11 mouse cellular contexts compared by ENCODE assay signal in the genomic region with DNA sequence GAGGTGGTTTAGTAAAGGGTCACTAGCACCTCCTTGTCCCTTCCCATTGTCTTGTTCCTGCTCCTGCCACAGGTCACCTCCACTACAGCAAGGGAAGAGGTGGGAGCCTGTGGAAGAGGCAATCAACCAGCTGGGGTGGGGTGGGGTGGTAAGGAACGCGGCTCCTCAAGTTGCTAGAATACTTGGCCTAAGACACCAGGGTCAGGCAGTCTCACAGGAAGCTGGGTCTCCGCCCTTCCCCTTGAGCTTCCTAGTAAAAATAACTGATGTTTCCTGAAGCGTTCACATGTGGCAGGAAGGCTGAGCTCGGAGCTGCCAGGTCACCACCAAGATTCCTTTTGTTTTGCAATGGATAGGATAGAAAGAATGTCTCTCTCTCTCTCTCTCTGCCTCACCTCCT. TPM values are rescaled to one million over a fixed set of nuclear protein-coding genes. Genes with fewer than 3 reads are reported as not detected.
DNase-seq lines count a peak whose midpoint lies in the region; ATAC-seq and TF ChIP-seq lines count a peak whose summit lies in the region.
"Had no signal": no experiment of that assay in that cellular context is flagged by ENCODE, and none has a peak within 500 bp of the region (broad histone marks: within the 10 kb centered on the region; RNA-seq: fewer than 3 reads in every experiment).

No protein-coding gene starts in this region.

- TF ChIP-seq EP300 in stomach, postnatal 0 days (optimal IDR thresholded peaks at IDR 0.05) = no peak

- DNase-seq in intestine, embryonic 14.5 days (ENCODE audit: low spot score) = no peak
- DNase-seq in kidney, postnatal 10 days = peak; percentile 73
- DNase-seq in stomach, postnatal 0 days (ENCODE audit: low spot score) = no peak
- DNase-seq in testis, postnatal 10 days (ENCODE audit: low spot score) = no peak
- no peak for DNase-seq in layer of hippocampus, adult 8-10 months (ENCODE audit: low spot score in 2 of 2)
- no peak for DNase-seq in left cerebral cortex, postnatal 4 days
- DNase-seq: layer of hippocampus, postnatal 36 days; thymus, adult 2 months had no signal

- no peak overlapping the region for H3K4me2 ChIP-seq in intestine, embryonic 14.5 days (ENCODE audit: low read length)
- no peak overlapping the region for H3K4me2 ChIP-seq in intestine, embryonic 15.5 days (replicated peaks)
- H3K4me2 ChIP-seq in heart, embryonic 12.5 days = no peak overlapping the region
- no peak overlapping the region for H3K4me2 ChIP-seq in stomach, postnatal 0 days (replicated peaks; ENCODE audit: low read depth)

- no peak overlapping the region for H3K4me3 ChIP-seq in intestine, embryonic 14.5 days (ENCODE audit: low read depth, low read length)
- H3K4me3 ChIP-seq in intestine, embryonic 15.5 days (replicated peaks) = no peak overlapping the region
- H3K4me3 ChIP-seq in heart, embryonic 12.5 days = no peak overlapping the region
- no peak overlapping the region for H3K4me3 ChIP-seq in stomach, postnatal 0 days (ENCODE audit: low read depth, low read length)
- H3K4me3 ChIP-seq: megakaryocyte, embryonic 14.5 days had no signal

- no peaks in the 10 kb centered on the region; the same call in 1 of the 2 replicates for H3K4me1 ChIP-seq in intestine, embryonic 14.5 days (replicated peaks; ENCODE audit: control insufficient read depth, insufficient read depth, low read length)
- H3K4me1 ChIP-seq in intestine, embryonic 15.5 days (replicated peaks) = no peaks in the 10 kb centered on the region
- H3K4me1 ChIP-seq in heart, embryonic 12.5 days (replicated peaks) = peaks cover 17% of the 10 kb centered on the region
- no peaks in the 10 kb centered on the region for H3K4me1 ChIP-seq in stomach, postnatal 0 days (replicated peaks; ENCODE audit: control insufficient read depth, insufficient read depth)

- no peak for TF ChIP-seq CTCF in stomach, postnatal 0 days (IDR thresholded peaks at IDR 0.05; ENCODE audit: low read depth)

- no peak for ATAC-seq in intestine, embryonic 14.5 days (replicated peaks; ENCODE audit: low FRiP score, low TSS enrichment, low read depth)
- no peak for ATAC-seq in intestine, embryonic 15.5 days
- ATAC-seq in heart, embryonic 12.5 days (ENCODE audit: insufficient number of reproducible peaks, low FRiP score) = peak; percentile 63; the same call in 1 of the 2 replicates
- ATAC-seq in stomach, postnatal 0 days (ENCODE audit: low FRiP score, low TSS enrichment) = no peak

- 44% methylated on average over 5 of the region's 5 CpGs for WGBS in intestine, embryonic 14.5 days
- 53% methylated on average over 5 of the region's 5 CpGs for WGBS in intestine, embryonic 15.5 days
- WGBS in heart, embryonic 12.5 days = 30% methylated on average over 5 of the region's 5 CpGs
- 52% methylated on average over 5 of the region's 5 CpGs for WGBS in stomach, postnatal 0 days

- no peaks in the 10 kb centered on the region for H3K27me3 ChIP-seq in intestine, embryonic 14.5 days (replicated peaks; ENCODE audit: control insufficient read depth, insufficient read depth, low read length)
- H3K27me3 ChIP-seq in intestine, embryonic 15.5 days (replicated peaks) = no peaks in the 10 kb centered on the region
- H3K27me3 ChIP-seq in heart, embryonic 12.5 days (replicated peaks) = no peaks in the 10 kb centered on the region
- H3K27me3 ChIP-seq in stomach, postnatal 0 days (ENCODE audit: control insufficient read depth, insufficient read depth, low read length) = no peaks in the 10 kb centered on the region

- no peaks in the 10 kb centered on the region for H3K9me3 ChIP-seq in intestine, embryonic 14.5 days (ENCODE audit: control insufficient read depth, low read length)
- H3K9me3 ChIP-seq in intestine, embryonic 15.5 days = no peaks in the 10 kb centered on the region
- 0 out of 2 replicates have a peak, but pooled peaks cover 2% of the 10 kb centered on the region for H3K9me3 ChIP-seq in heart, embryonic 12.5 days (replicated peaks)
- no peaks in the 10 kb centered on the region for H3K9me3 ChIP-seq in stomach, postnatal 0 days (ENCODE audit: control insufficient read depth, low read length)

- intact Hi-C loops in left cerebral cortex, postnatal 4 days (cut with DNase I) = loop anchor here (5.0 kb wide), 1 partner anchor 250 kb away; no protein-coding TSS in a partner anchor

- H3K27ac ChIP-seq in intestine, embryonic 14.5 days (ENCODE audit: low read depth) = 0 out of 2 replicates have a peak overlapping the region, but pooled peaks have one; percentile 9
- H3K27ac ChIP-seq in intestine, embryonic 15.5 days = no peak overlapping the region
- H3K27ac ChIP-seq in heart, embryonic 12.5 days (ENCODE audit: poor library complexity, severe bottlenecking) = peak overlapping the region; percentile 25
- H3K27ac ChIP-seq in stomach, postnatal 0 days (replicated peaks) = peak overlapping the region; percentile 46

- no peaks in the 10 kb centered on the region for H3K36me3 ChIP-seq in intestine, embryonic 14.5 days (ENCODE audit: control insufficient read depth, insufficient read depth, low read length)
- H3K36me3 ChIP-seq in intestine, embryonic 15.5 days = no peaks in the 10 kb centered on the region
- H3K36me3 ChIP-seq in heart, embryonic 12.5 days = no peaks in the 10 kb centered on the region
- H3K36me3 ChIP-seq in stomach, postnatal 0 days (ENCODE audit: control insufficient read depth, insufficient read depth, low read length) = no peaks in the 10 kb centered on the region

- H3K9ac ChIP-seq in intestine, embryonic 14.5 days (ENCODE audit: low read length) = no peak overlapping the region
- H3K9ac ChIP-seq in intestine, embryonic 15.5 days = no peak overlapping the region
- no peak overlapping the region for H3K9ac ChIP-seq in heart, embryonic 12.5 days
- H3K9ac ChIP-seq in stomach, postnatal 0 days (ENCODE audit: low read length) = no peak overlapping the region

RNA-seq across cellular contexts. Expression of a gene that starts 16.9 kb away (rescaled TPM):
- 11.2 and 12.2 TPM in 2 replicates for polyA plus RNA-seq in intestine, embryonic 14.5 days (2014; fragmentation: Nextera tagmentation; extraction: Ambion mirVana)
- 8.1 and 8.5 TPM in 2 replicates for polyA plus RNA-seq in intestine, embryonic 15.5 days (2015; fragmentation: Nextera tagmentation; extraction: Ambion mirVana)
- 8.5 and 9.7 TPM in 2 replicates for polyA plus RNA-seq in heart, embryonic 12.5 days (2016; fragmentation: Nextera tagmentation; extraction: Ambion mirVana)
- 6.5 and 6.6 TPM in 2 replicates for polyA plus RNA-seq in stomach, postnatal 0 days (2015; fragmentation: Nextera tagmentation; extraction: Ambion mirVana)
- 10 to 100 TPM; 36.7 to 46.5 (median 44.0) TPM for total RNA-seq in layer of hippocampus, adult 8-10 months (2022)
- total RNA-seq in left cerebral cortex, postnatal 4 days (2021) = 10 to 100 TPM; 28.0 to 28.5 TPM
